In genomic region chr9:29433910-29434309, GRCm38 (mm10) we compare ENCODE assay signal across 12 mouse cellular contexts.
DNase-seq lines count a peak whose midpoint lies in the region; ATAC-seq and TF ChIP-seq lines count a peak whose summit lies in the region.
"Had no signal": no experiment of that assay in that cellular context is flagged by ENCODE, and none has a peak within 500 bp of the region (broad histone marks: within the 10 kb centered on the region; RNA-seq: fewer than 3 reads in every experiment).

No protein-coding gene starts in this region.

- no peak overlapping the region for H3K4me3 ChIP-seq in intestine, embryonic 14.5 days (ENCODE audit: low read depth, low read length)
- H3K4me3 ChIP-seq in intestine, postnatal 0 days (ENCODE audit: low read depth, low read length): no peak overlapping the region
- no peak overlapping the region for H3K4me3 ChIP-seq in hindbrain, embryonic 11.5 days (ENCODE audit: low read depth, low read length)
- no peak overlapping the region for H3K4me3 ChIP-seq in neural tube, embryonic 11.5 days (ENCODE audit: low read depth, low read length)
- H3K4me3 ChIP-seq: heart, embryonic 15.5 days had no signal

- no peaks in the 10 kb centered on the region for H3K9me3 ChIP-seq in intestine, embryonic 14.5 days (ENCODE audit: control insufficient read depth, low read length)
- H3K9me3 ChIP-seq in intestine, postnatal 0 days (ENCODE audit: control insufficient read depth): no peaks in the 10 kb centered on the region
- H3K9me3 ChIP-seq in hindbrain, embryonic 11.5 days (ENCODE audit: control insufficient read depth, low read length): no peaks in the 10 kb centered on the region
- H3K9me3 ChIP-seq in neural tube, embryonic 11.5 days (ENCODE audit: control insufficient read depth, low read length): no peaks in the 10 kb centered on the region
- H3K9me3 ChIP-seq: heart, embryonic 15.5 days had no signal

- TF ChIP-seq CTCF in intestine, postnatal 0 days (IDR thresholded peaks at IDR 0.05; ENCODE audit: low read depth): no peak

- peaks cover 10% of the 10 kb centered on the region for H3K4me1 ChIP-seq in intestine, embryonic 14.5 days (replicated peaks; ENCODE audit: control insufficient read depth, insufficient read depth, low read length)
- H3K4me1 ChIP-seq in intestine, postnatal 0 days (replicated peaks; ENCODE audit: control insufficient read depth, insufficient read depth, low read length): no peaks in the 10 kb centered on the region
- H3K4me1 ChIP-seq in hindbrain, embryonic 11.5 days (replicated peaks; ENCODE audit: control insufficient read depth, insufficient read depth, low read length): peaks cover 4% of the 10 kb centered on the region
- H3K4me1 ChIP-seq in neural tube, embryonic 11.5 days (ENCODE audit: control insufficient read depth, insufficient read depth, low read length): peaks cover 6% of the 10 kb centered on the region; the same call in 1 of the 2 replicates

- peak; percentile 51 for DNase-seq in intestine, embryonic 14.5 days (ENCODE audit: low spot score)
- peak; percentile 65 for DNase-seq in embryo, embryonic 10 days (ENCODE audit: low spot score)
- DNase-seq in hindbrain, embryonic 11.5 days (ENCODE audit: low spot score): peak; percentile 49
- DNase-seq in neural tube, embryonic 11.5 days (ENCODE audit: low spot score): peak; percentile 53
- DNase-seq in urinary bladder, postnatal 36 days (ENCODE audit: low spot score in 2 of 2): no peak
- DNase-seq: kidney, postnatal 4 days; spleen, adult 18-20 months; thymus, postnatal 25 days had no signal

- no peaks in the 10 kb centered on the region for H3K27me3 ChIP-seq in intestine, embryonic 14.5 days (replicated peaks; ENCODE audit: control insufficient read depth, insufficient read depth, low read length)
- H3K27me3 ChIP-seq in intestine, postnatal 0 days (replicated peaks; ENCODE audit: control insufficient read depth, insufficient read depth, low read length): no peaks in the 10 kb centered on the region
- no peaks in the 10 kb centered on the region for H3K27me3 ChIP-seq in hindbrain, embryonic 11.5 days (ENCODE audit: control insufficient read depth, insufficient read depth, low read length)
- H3K27me3 ChIP-seq in neural tube, embryonic 11.5 days (ENCODE audit: control insufficient read depth, insufficient read depth, low read length): no peaks in the 10 kb centered on the region

- no peak overlapping the region for H3K4me2 ChIP-seq in intestine, embryonic 14.5 days (ENCODE audit: low read length)
- no peak overlapping the region for H3K4me2 ChIP-seq in intestine, postnatal 0 days (replicated peaks; ENCODE audit: low read depth)
- no peak overlapping the region for H3K4me2 ChIP-seq in hindbrain, embryonic 11.5 days (replicated peaks; ENCODE audit: low read depth, low read length)
- H3K4me2 ChIP-seq in neural tube, embryonic 11.5 days (ENCODE audit: low read depth): no peak overlapping the region
- H3K4me2 ChIP-seq: heart, embryonic 15.5 days had no signal

- H3K27ac ChIP-seq in intestine, embryonic 14.5 days (ENCODE audit: low read depth): no peak overlapping the region
- H3K27ac ChIP-seq in intestine, postnatal 0 days (ENCODE audit: low read depth, low read length): no peak overlapping the region
- no peak overlapping the region for H3K27ac ChIP-seq in hindbrain, embryonic 11.5 days (ENCODE audit: low read depth, low read length)
- H3K27ac ChIP-seq in neural tube, embryonic 11.5 days (ENCODE audit: low read depth, low read length): no peak overlapping the region
- H3K27ac ChIP-seq: heart, embryonic 15.5 days had no signal

- H3K9ac ChIP-seq in intestine, embryonic 14.5 days (ENCODE audit: low read length): no peak overlapping the region
- no peak overlapping the region for H3K9ac ChIP-seq in intestine, postnatal 0 days (ENCODE audit: low read depth, low read length)
- no peak overlapping the region for H3K9ac ChIP-seq in hindbrain, embryonic 11.5 days (ENCODE audit: low read depth, low read length)
- no peak overlapping the region for H3K9ac ChIP-seq in neural tube, embryonic 11.5 days (ENCODE audit: low read length)
- H3K9ac ChIP-seq: heart, embryonic 15.5 days had no signal

- no peaks in the 10 kb centered on the region for H3K36me3 ChIP-seq in intestine, embryonic 14.5 days (ENCODE audit: control insufficient read depth, insufficient read depth, low read length)
- H3K36me3 ChIP-seq in intestine, postnatal 0 days (ENCODE audit: control insufficient read depth, insufficient read depth): no peaks in the 10 kb centered on the region
- H3K36me3 ChIP-seq in hindbrain, embryonic 11.5 days (ENCODE audit: control insufficient read depth, insufficient read depth, low read length): no peaks in the 10 kb centered on the region
- no peaks in the 10 kb centered on the region for H3K36me3 ChIP-seq in neural tube, embryonic 11.5 days (ENCODE audit: control insufficient read depth, insufficient read depth, low read length)
- H3K36me3 ChIP-seq: heart, embryonic 15.5 days had no signal

- WGBS in intestine, embryonic 14.5 days: 10% methylated on average over 4 of the region's 4 CpGs
- whole genome bisulfite sequencing in intestine, postnatal 0 days: 9% methylated on average over 4 of the region's 4 CpGs
- WGBS in hindbrain, embryonic 11.5 days: 2% methylated on average over 4 of the region's 4 CpGs
- WGBS in neural tube, embryonic 11.5 days: 2% methylated on average over 4 of the region's 4 CpGs

- no peak for ATAC-seq in intestine, embryonic 14.5 days (replicated peaks; ENCODE audit: low FRiP score, low TSS enrichment, low read depth)
- ATAC-seq in intestine, postnatal 0 days: no peak
- ATAC-seq in hindbrain, embryonic 11.5 days (ENCODE audit: low FRiP score): 0 out of 2 replicates have a peak, but pooled peaks have one; percentile 53
- no peak for ATAC-seq in neural tube, embryonic 11.5 days (ENCODE audit: insufficient read depth, low FRiP score, low TSS enrichment)
- no peak for ATAC-seq in monocyte, adult 5-6 weeks (replicated peaks; ENCODE audit: insufficient number of reproducible peaks, low FRiP score, low TSS enrichment, poor library complexity, severe bottlenecking)
- ATAC-seq in megakaryocyte-erythroid progenitor cell, adult 5-6 weeks (replicated peaks; ENCODE audit: low FRiP score, low TSS enrichment, poor library complexity, severe bottlenecking): no peak

Comparison
In these comparisons a context has a peak if more than half of its experiments do, and no peak if none do; other contexts are left out.
1. DNase-seq: peak in intestine, embryonic 14.5 days (single experiment), embryo, embryonic 10 days (single experiment), hindbrain, embryonic 11.5 days (single experiment) and neural tube, embryonic 11.5 days (single experiment); none in urinary bladder, postnatal 36 days (0 of 2).